Mouse (Mus musculus) Patski (cell line): ENCODE measurements around the gene Zfp526. TPM values are rescaled to one million over a fixed set of nuclear protein-coding genes. Genes with fewer than 3 reads are reported as not detected.
"Not testable (repeated sequence)": the region's sequence is repeated elsewhere in the genome, so short reads cannot be mapped to it uniquely, and the experiment has no call there.

Source experiments
- ATAC-seq: fragments of 100-300 bp; one replicate; pipeline ENCODE4 v1.8.0; 2021
- CTCF ChIA-PET: fragments of 350-600 bp; sonication (Branson Sonifier 250); formaldehyde crosslinking; loops from one replicate; lab custom pipeline; 2022; ENCODE audit warnings: inconsistent platforms; lab: Charles Lee
- POLR2A ChIA-PET: fragments of 350-600 bp; sonication (Branson Sonifier 250); formaldehyde crosslinking; loops from one replicate; lab custom pipeline; 2022; ENCODE audit warnings: antibody characterized with exemption, inconsistent platforms; lab: Charles Lee
- DNase-seq: peaks from one replicate; pipeline ENCODE4 v3.0.0-alpha.2; 2011; ENCODE audit warnings: low read depth, low spot score
- H3K27me3 ChIP-seq: fragments of 371-371 bp; one replicate; pipeline ENCODE4 v1.5.1; 2021
- CTCF ChIP-seq: fragments of 100-300 bp; IDR thresholded peaks from one replicate; pipeline ENCODE4 v1.5.1; 2021
- in situ Hi-C: fragments of 300-500 bp; cut with MboI; formaldehyde crosslinking; loops from 3 replicates; pipeline ENCODE4 v1.11.1; 2018; ENCODE audit warnings: low pct_unique_long_range_greater_than_20kb, mixed read lengths
- polyA plus RNA-seq: library from polyadenylated mRNA; unstranded; gene quantifications from one replicate; pipeline ENCODE4 v1.2.3, GENCODE M21; 2021

Gene Zfp526
- polyA plus RNA-seq, 1 experiment from 2014 or later = 7.6 TPM

DNA sequence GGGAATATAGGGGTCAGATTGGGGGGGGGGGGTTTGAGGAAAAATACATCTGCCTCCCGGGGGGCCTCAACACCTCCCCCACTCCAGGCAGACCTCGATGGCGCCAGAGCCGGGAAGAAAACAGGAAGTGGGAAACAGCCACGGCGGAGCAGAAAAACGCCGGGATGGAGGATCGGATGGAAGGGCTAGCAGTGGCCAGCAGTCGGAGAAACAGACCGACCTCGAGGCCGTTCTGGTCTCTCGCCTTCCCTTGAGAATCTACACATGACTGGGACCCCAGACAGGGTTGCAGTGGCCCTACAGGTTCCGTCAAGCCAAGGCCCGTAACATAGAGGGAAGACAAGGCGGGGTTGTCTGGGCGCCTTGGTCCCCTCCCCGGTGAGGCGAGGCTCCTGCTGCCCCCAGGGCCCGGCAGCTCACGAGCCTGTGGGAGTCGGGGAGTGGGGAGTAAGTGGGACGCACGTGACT lies 27.7 kb downstream of the Zfp526 start:
- ATAC-seq (peak; percentile 7), DNase-seq (no peak)
- CTCF ChIA-PET = interaction anchor here (1.2 kb wide), 1 partner anchor 19 kb away, joined by 3 read pairs; the partner anchor contains the start of gene Cic
- POLR2A ChIA-PET = interaction anchor here (0.8 to 1.5 kb wide), 4 partner anchors 17 to 69 kb away, joined by 3 to 5 read pairs (median 3); no protein-coding TSS in a partner anchor
- in situ Hi-C loops = no loop called here
- no peaks in the 10 kb centered on the region for H3K27me3 ChIP-seq
- TF ChIP-seq CTCF = no peak

DNA sequence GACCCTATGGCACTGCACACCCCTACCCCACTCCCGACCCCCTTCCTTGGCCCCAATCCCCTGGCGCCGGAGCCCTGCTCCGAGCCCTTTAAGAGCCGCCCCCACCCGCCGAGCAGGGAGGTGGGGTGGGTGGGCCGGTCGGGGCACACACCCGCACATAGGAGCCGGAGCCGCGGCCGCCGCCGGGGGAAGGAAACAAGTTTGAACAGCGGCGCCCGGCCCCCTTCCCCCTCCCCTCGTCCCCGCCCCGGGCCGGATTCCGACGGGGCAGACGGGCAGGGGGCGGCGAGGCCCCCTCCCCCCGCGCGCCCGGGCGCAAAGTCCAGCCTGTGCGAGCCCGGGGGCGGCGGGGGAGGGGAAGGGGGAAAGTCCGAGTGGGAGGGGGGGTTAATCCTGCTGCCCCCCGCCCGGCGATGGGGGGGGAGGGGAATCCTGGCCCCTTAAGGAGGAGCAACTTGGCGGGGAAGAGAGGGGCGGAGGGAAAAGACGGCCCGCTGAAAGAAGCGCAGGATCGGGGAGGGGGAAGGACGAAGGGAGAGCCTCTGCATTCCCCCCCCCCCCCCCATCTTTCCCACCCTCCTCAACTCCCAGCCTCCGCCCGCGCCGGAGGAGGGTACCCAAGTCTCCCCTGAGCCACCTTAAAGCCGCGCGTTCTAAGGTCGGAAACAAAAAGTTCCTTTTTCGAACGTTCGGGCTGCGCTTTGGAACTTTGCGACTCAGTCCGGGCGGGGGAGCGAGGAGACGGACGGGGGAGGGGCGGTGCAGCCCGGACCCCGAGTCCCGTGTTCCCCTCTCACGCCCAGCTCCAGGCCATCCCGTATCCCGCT lies 28.3 kb downstream of the Zfp526 start:
- peak; percentile 51 for ATAC-seq
- in situ Hi-C loops = no loop called here
- no peak for TF ChIP-seq CTCF

DNA sequence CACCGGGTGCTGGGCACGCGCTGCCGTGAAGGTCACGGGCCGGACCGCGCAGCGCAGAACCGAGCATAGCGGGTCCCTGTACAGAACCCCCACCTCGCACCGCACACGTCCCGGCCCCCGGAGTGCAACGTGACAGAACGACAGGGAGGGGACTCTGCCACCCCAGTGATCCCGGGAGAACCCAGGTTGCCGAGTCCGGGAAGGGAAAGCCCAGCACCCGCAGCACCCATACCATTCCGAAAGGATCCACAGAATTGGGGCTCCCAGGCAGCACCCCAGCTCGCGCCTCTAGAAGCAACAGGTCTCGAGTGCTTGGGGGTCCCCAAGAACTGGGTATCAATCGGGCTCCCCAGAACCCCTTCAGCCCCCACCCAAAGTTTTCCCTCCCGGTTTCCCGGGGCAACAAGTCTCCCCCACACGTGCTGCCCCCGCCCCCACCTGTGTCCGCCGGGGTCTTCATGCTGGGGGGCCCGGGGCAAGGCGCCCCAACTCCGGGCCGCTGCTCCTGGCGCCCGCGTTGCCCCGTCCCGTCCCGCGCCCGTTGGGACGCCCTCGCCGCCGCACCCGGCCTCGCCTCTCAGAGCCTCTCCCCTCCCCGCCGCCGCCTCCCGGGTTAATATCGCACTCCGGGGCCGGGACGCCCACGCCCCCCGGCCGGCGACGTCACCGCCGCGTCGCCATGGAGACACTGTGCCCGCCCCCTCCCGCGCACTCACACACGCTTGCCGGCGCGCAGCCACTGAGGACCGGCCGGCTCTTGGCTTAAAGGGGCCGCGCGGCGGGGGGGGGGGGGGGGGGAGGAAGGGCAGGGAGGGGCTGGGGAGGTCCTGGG lies 29.1 kb downstream of the Zfp526 start, which contains the start of gene Erf:
Erf (minus strand) TSS at position 621 of the 832 bp plus-strand sequence.
- ChIA-PET CTCF (interaction anchor here (1.5 kb wide), 1 partner anchor 9 kb away, joined by 3 read pairs; no protein-coding TSS in a partner anchor), POLR2A (interaction anchor here (0.6 to 1.5 kb wide), 3 partner anchors 12 to 22 kb away, joined by 3 read pairs; no protein-coding TSS in a partner anchor)
- in situ Hi-C loops = no loop called here

More for the DNA sequence above, 28.3 kb downstream of the Zfp526 start:
- ChIA-PET CTCF (no interaction called here), POLR2A (interaction anchor here (0.6 to 1.5 kb wide), 2 partner anchors 11 to 22 kb away, joined by 3 read pairs; no protein-coding TSS in a partner anchor)
- DNase-seq = no peak
- H3K27me3 ChIP-seq = no peaks in the 10 kb centered on the region

DNA sequence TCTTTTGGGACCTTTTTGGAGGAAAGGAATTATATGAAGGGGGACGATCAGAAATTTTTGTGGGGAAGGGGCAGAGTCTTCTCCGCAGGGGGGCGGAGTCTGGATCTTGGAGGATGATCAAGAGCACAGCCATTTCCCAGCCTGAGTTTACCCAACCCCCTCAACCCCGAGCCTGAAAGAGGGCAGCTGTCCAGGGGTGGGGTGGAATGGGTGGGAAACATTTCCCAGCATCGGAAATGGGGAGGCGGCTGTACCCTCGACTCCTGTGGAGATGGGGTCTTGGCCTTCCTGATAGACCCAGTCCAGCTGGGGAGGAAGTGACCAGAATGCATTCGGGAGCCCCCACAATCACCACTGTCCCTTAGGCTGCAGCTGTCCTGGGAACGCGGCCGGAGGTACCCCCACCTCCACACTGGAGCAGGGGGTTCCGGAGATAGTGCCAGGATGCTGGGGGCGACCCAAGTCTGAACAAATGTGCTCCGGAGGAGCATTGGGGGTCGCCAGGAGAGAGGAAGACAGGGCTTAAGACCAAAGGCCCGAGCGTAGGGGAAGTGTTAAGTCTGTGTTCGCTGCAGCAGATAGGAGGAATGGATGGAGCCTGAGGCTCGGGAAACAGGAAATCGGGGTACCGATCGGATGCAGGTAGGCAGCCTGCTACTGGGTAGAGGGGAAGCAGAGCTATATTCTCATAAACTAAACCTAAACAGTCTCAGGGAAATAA lies 30.0 kb downstream of the Zfp526 start:
- ChIA-PET CTCF (interaction anchor here (0.7 to 1.7 kb wide), 6 partner anchors 10 to 151 kb away, joined by 3 to 7 read pairs (median 3); no protein-coding TSS in a partner anchor), POLR2A (interaction anchor here (1.3 kb wide), 1 partner anchor 18 kb away, joined by 3 read pairs; no protein-coding TSS in a partner anchor)
- DNase-seq (no peak), ATAC-seq (no peak)
- H3K27me3 ChIP-seq = no peaks in the 10 kb centered on the region
- no peak for TF ChIP-seq CTCF
- in situ Hi-C loops = no loop called here

More for the DNA sequence above, 29.1 kb downstream of the Zfp526 start, which contains the start of gene Erf:
- DNase-seq (no peak), ATAC-seq (peak; percentile 34)
- TF ChIP-seq CTCF = no peak
- no peaks in the 10 kb centered on the region for H3K27me3 ChIP-seq

DNA sequence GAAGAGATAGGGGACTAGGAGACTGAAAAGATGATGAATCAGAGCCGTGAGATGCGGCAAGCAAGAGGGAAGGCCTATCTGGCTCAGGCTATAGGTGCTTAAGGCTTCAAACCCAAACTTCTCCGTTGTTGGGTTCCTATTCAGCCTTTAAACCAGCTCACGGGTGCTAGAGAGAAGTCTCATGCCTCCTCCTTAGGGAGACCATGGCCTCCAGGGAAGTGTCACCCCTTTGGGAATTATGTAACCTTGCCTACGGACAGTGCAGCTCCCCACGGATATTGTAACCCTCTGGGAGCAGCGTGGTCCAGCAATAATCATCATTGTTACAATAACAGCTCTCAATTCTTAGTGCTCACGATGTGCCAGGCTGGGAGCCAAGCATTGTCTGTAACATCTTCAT lies 30.6 kb downstream of the Zfp526 start:
- in situ Hi-C loops = no loop called here
- CTCF ChIA-PET = interaction anchor here (0.7 to 1.7 kb wide), 6 partner anchors 9 to 150 kb away, joined by 3 to 7 read pairs (median 3); no protein-coding TSS in a partner anchor
- no peak for DNase-seq

DNA sequence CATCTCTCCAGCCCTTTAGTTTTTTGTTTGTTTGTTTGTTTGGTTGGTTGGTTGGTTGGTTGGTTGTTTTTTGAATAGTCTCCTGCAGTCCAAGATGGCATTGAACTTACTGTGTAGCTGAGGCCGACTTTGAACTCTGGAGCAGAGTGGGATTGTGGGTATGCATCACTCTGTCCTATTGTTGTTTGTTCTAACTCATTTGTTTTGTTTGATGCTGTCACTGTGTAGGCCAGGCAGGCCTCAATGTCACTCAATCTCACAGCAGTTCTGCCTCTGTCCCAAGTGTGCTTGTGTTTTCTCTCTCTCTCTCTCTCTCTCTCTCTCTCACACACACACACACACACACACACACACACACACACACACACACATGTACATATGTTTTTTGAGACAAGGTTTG lies 40.7 kb downstream of the Zfp526 start:
- CTCF ChIA-PET = interaction anchor here (0.7 to 1.0 kb wide), 2 partner anchors 10 to 90 kb away, joined by 3 read pairs; no protein-coding TSS in a partner anchor
- ATAC-seq (no peak), DNase-seq (no peak)
- POLR2A ChIA-PET = no interaction called here
- in situ Hi-C loops = no loop called here
- no peaks in the 10 kb centered on the region for H3K27me3 ChIP-seq
- TF ChIP-seq CTCF = no peak

More for the DNA sequence above, 30.6 kb downstream of the Zfp526 start:
- no peaks in the 10 kb centered on the region for H3K27me3 ChIP-seq
- TF ChIP-seq CTCF = no peak
- no peak for ATAC-seq
- POLR2A ChIA-PET = interaction anchor here (1.3 kb wide), 1 partner anchor 17 kb away, joined by 3 read pairs; no protein-coding TSS in a partner anchor

DNA sequence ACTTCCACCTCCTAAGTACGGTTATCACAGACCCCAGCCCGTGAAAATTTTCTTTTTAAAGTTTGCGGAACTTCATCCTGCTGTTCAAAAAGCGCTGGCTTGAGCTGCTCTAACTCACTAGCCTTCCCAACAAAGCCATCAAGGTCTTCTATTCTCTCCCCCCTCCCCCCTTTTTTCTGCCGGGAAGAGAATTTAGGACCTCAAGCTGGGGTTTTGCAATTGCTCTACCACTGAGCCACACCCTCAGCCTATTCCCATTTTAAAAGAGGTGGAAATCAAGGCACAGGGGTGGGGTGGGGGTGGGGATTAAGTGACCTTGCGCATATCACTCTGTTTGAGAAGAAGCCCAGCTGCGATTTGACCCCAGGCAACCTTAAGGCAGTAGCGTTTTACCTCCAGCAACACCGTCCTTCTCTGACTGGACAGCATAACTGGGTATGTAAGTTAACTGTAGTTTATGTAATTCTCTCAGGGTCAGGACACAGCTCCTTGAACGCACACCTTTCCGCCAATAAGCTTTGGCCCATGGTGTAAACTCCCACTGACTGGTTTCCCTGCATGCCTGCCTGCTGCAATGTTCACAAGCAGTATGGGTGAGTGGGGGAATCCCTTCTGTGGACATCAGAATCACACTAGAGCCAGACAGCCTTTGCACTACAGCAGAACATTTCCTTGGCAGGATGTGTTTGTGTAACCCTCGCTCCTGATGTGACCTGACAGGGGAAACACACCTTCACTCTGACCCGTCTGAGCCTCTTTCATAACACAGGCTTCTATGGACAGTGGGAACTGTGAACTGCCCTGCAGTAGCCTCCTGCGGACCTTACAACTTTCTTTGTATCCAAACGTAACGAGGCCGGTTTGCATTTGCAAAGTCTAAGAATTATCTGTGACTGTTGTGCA lies 43.0 kb downstream of the Zfp526 start:
- DNase-seq = no peak
- no peak for ATAC-seq
- in situ Hi-C loops = no loop called here
- no peak for TF ChIP-seq CTCF
- ChIA-PET CTCF (interaction anchor here (0.9 to 1.0 kb wide), 2 partner anchors 10 to 11 kb away, joined by 3 to 4 read pairs; no protein-coding TSS in a partner anchor), POLR2A (no interaction called here)
- H3K27me3 ChIP-seq = no peaks in the 10 kb centered on the region

DNA sequence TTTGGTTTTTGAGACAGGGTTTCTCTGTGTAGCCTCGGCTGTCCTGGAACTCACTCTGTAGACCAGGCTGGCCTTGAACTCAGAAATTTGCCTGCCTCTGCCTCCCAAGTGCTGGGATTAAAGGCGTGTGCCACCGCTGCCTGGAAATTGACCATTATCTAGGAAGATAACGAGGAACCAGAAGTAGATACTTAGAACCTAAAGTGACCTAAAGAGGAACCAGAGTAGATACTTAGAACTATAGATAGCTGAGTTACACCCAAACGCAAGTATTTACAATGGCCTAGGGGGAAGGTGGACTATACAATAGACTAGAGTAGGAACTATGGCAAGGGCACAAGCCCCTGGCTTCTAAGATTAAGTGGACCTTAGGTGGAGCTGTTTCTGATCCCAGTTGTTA lies 44.5 kb downstream of the Zfp526 start:
- ATAC-seq, POLR2A ChIA-PET, in situ Hi-C loops, DNase-seq, H3K27me3 ChIP-seq: not testable (repeated sequence)
- CTCF ChIA-PET = interaction anchor here (1.0 kb wide), 1 partner anchor 9 kb away, joined by 4 read pairs; no protein-coding TSS in a partner anchor
